Mouse (Mus musculus) midbrain, embryonic 16.5 days (tissue): ENCODE results near the gene Txnl4b. TPM values are rescaled to one million over a fixed set of nuclear protein-coding genes. Genes with fewer than 3 reads are reported as not detected.
A peak's percentile ranks its signal among the peaks of the same experiment; 100 is the strongest.

Experiments used
- ATAC-seq: fragments of 200-750 bp; cut with Nextera tagmentation; 2 replicates; pipeline ENCODE4 v1.8.0; 2017; ENCODE audit warnings: moderate TSS enrichment
- H3K27ac ChIP-seq: fragments of 300-500 bp; sonication (generic); 2 replicates; pipeline ENCODE4 v1.5.1; 2014; ENCODE audit warnings: mild to moderate bottlenecking, low read length, mixed read lengths
- H3K27me3 ChIP-seq: fragments of 300-500 bp; sonication (generic); 2 replicates; pipeline ENCODE4 v1.6.1; 2014; ENCODE audit warnings: low read depth, low read length, mixed read lengths; ENCODE audit not compliant: control insufficient read depth, insufficient read depth
- H3K36me3 ChIP-seq: fragments of 300-500 bp; sonication (generic); 2 replicates; pipeline ENCODE4 v1.6.1; 2014; ENCODE audit warnings: mild to moderate bottlenecking, low read length, moderate library complexity, mixed read lengths; ENCODE audit not compliant: control insufficient read depth, insufficient read depth
- H3K4me1 ChIP-seq: fragments of 300-500 bp; sonication (generic); 2 replicates; pipeline ENCODE4 v1.6.1; 2014; ENCODE audit warnings: mild to moderate bottlenecking, low read length, mixed read lengths; ENCODE audit not compliant: control insufficient read depth, insufficient read depth
- H3K4me2 ChIP-seq: fragments of 300-500 bp; sonication (generic); 2 replicates; pipeline ENCODE4 v1.6.1; 2014; ENCODE audit warnings: mild to moderate bottlenecking, low read length, mixed read lengths
- H3K4me3 ChIP-seq: fragments of 300-500 bp; sonication (generic); 2 replicates; pipeline ENCODE4 v1.5.1; 2014; ENCODE audit warnings: low read depth, mild to moderate bottlenecking, low read length, moderate library complexity, mixed read lengths
- H3K9ac ChIP-seq: fragments of 300-500 bp; sonication (generic); 2 replicates; pipeline ENCODE4 v1.6.1; 2014; ENCODE audit warnings: low read depth, low read length, mixed read lengths
- H3K9me3 ChIP-seq: fragments of 300-500 bp; sonication (generic); replicated peaks from 2 replicates; pipeline ENCODE4 v1.6.1; 2014; ENCODE audit warnings: mild to moderate bottlenecking, low read length, mixed read lengths; ENCODE audit not compliant: control insufficient read depth, poor library complexity, severe bottlenecking
- WGBS: fragments of 180-500 bp; shearing (Covaris S2); extraction: QIAGEN DNeasy Blood & Tissue Kit; methylation state at CpG from one replicate; pipeline ENCODE4 v1.1.7; 2014; 5-methylcytosine and 5-hydroxymethylcytosine counted together
- polyA plus RNA-seq: library from polyadenylated mRNA; unstranded; fragments of >200 nt; fragmentation: Nextera tagmentation; extraction: Ambion mirVana; gene quantifications from 2 replicates; pipeline ENCODE4 v1.2.1, GENCODE M21; 2015

Txnl4b gene
- polyA plus RNA-seq, 1 experiment from 2014 or later = 28.9 TPM

DNA sequence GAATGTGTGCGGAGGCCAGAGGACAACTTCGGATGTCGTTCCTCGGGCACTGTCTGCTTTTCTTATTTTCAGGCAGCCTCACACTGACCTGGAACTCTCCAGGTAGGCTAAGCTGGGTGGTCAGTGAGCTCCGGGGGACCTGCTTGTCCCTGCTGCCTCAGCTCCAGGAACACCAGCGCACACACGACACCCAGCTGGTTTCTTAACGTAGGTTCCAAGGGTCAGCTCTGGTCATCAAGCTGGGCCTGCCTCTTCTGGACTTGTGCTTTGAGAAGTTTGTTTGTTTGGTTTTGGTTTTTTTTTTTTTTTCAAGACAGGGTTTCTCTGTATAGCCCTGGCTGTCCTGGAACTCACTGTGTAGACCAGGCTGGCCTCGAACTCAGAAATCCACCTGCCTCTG lies 25.2 kb downstream of the Txnl4b start:
- Histone ChIP-seq H3K4me1 (no peaks in the 10 kb centered on the region), H3K9ac (no peak overlapping the region), H3K9me3 (no peaks in the 10 kb centered on the region), H3K27ac (no peak overlapping the region), H3K27me3 (no peaks in the 10 kb centered on the region), H3K4me3 (no peak overlapping the region), H3K4me2 (no peak overlapping the region), H3K36me3 (0 out of 2 replicates have a peak, but pooled peaks cover 3% of the 10 kb centered on the region)
- no peak for ATAC-seq
- WGBS = 90% methylated on average over 9 of the region's 9 CpGs

DNA sequence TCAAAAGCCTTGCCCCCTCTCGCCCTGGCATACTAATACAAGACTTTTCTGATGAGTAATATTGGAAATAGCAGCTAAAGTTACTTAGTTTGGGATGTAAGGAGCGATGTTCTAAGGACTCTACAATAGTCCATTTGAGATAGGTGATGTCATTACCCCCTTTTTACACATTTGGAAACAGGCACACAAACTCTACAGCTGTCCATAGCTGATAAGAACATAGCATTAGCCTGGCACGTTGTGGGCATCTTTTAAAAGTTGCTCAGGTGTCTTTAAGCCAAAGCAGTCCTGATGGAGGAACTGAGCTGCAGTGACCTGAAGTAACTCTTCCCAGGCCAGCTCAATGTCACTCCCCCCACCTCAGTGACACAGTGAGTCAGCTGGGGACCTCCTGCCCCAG lies 25.7 kb downstream of the Txnl4b start:
- H3K4me3 ChIP-seq = no peak overlapping the region

DNA sequence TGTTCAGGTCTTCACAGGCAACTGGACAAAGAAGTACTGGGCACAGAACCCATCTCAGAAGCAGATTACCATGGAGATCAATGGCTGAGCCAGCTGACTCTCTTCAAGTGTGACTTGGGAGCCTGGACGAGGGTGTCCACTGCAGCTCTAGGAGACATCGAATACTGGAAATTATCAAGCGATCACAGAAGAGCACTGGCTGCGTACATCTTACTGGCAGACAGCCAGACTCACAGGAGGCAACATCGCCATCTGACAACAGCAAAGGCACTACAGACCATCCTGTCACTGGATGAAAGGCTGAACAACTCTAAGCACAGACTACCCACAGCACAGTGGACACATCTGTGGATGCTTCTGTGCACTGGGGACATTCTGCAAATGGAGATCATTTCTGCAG lies 26.5 kb downstream of the Txnl4b start:
- Histone ChIP-seq H3K9ac (no peak overlapping the region), H3K4me2 (no peak overlapping the region)
- WGBS = 86% methylated on average over 5 of the region's 5 CpGs

More for the DNA sequence above, 25.7 kb downstream of the Txnl4b start:
- no peak for ATAC-seq
- no peak overlapping the region for H3K4me2 ChIP-seq
- 0 out of 2 replicates have a peak, but pooled peaks cover 3% of the 10 kb centered on the region for H3K36me3 ChIP-seq
- H3K27ac ChIP-seq = no peak overlapping the region
- H3K4me1 ChIP-seq = no peaks in the 10 kb centered on the region
- no peaks in the 10 kb centered on the region for H3K27me3 ChIP-seq
- 87% methylated on average over 3 of the region's 3 CpGs for WGBS
- H3K9me3 ChIP-seq = no peaks in the 10 kb centered on the region
- no peak overlapping the region for H3K9ac ChIP-seq

DNA sequence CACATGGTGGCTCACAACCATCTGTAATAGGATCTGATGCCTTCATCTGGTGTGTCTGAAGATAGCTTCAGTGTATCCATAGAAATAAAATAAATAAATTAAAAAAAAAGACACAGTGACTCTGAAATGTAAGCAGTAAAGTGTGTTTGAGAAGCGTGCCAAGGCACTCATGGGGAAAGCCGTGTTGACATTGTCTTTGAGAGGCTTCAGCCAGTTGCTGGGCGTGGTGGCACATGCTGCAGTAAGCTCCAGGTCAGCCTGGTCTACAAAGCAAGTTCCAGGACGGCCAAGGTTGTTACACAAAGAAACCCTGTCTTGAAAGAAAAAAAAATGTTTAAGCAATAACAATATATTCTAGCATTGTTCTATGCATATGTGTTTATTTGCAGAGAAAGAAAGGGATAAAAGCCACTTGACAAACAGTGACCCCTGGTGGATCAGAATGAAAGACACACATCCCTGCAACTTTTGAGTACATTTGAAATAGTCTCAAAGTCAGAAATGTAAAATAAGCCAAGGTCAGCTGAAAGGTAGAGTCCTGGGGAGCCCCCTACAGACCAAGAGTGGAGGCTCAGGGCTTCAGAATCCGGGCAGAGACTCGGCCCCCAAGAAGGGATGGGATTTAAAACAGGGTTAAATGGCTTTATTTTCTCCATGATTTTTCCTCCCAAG lies 27.6 kb downstream of the Txnl4b start:
- H3K27me3 ChIP-seq = no peaks in the 10 kb centered on the region
- no peak overlapping the region for H3K9ac ChIP-seq
- H3K9me3 ChIP-seq = no peaks in the 10 kb centered on the region
- WGBS = 77% methylated on average over 6 of the region's 6 CpGs
- no peak overlapping the region for H3K27ac ChIP-seq
- no peaks in the 10 kb centered on the region for H3K4me1 ChIP-seq
- H3K36me3 ChIP-seq = 0 out of 2 replicates have a peak, but pooled peaks cover 3% of the 10 kb centered on the region
- no peak overlapping the region for H3K4me2 ChIP-seq
- no peak overlapping the region for H3K4me3 ChIP-seq
- no peak for ATAC-seq

More for the DNA sequence above, 26.5 kb downstream of the Txnl4b start:
- no peak for ATAC-seq
- Histone ChIP-seq H3K27ac (no peak overlapping the region), H3K27me3 (no peaks in the 10 kb centered on the region), H3K4me1 (no peaks in the 10 kb centered on the region), H3K9me3 (no peaks in the 10 kb centered on the region), H3K4me3 (no peak overlapping the region), H3K36me3 (0 out of 2 replicates have a peak, but pooled peaks cover 3% of the 10 kb centered on the region)

DNA sequence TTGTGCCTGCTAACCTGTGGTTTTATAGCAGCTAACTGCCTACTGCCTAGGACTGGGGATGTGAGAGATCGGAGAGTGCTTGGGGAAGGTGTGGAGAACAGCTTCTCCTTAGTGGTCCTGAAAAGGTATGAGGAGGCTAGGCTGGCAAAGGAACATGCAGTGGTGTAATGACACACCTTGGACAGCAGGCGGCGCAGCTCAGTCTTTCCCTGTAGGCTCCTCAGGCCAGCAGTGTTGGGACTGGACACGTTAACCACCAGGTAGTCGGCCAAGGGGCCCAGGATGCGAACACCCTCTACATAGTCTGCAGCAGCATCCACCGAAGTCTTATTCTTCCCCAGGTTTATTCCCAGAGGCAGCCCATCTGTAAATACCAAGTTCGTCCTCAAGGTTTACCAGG lies 30.2 kb downstream of the Txnl4b start:
- Histone ChIP-seq H3K9me3 (no peaks in the 10 kb centered on the region), H3K4me3 (no peak overlapping the region), H3K9ac (no peak overlapping the region), H3K27ac (no peak overlapping the region), H3K4me1 (no peaks in the 10 kb centered on the region), H3K4me2 (no peak overlapping the region), H3K36me3 (0 out of 2 replicates have a peak, but pooled peaks cover 3% of the 10 kb centered on the region), H3K27me3 (no peaks in the 10 kb centered on the region)
- ATAC-seq = no peak
- WGBS = 45% methylated on average over 8 of the region's 8 CpGs

DNA sequence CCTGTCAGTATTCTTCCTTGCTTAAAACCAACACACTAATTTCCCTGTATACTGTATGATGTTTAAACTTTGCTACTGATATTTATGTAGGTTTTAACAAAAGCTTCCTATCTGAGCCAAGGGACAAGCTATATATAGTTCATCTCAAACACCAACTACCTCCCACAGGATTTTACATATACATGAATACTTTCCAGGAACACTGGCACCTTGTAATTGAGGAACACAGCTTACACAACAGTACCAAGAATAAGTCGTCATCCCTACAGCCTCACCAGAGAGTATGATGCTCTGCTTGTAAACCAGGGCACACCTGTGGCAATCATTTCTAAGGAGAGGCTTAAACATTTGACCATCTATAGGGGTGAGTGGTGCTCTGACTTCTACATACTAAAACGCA lies 41.0 kb downstream of the Txnl4b start:
- peaks cover 12% of the 10 kb centered on the region for H3K4me1 ChIP-seq
- no peak for ATAC-seq
- 88% methylated on average over 2 of the region's 2 CpGs for WGBS

DNA sequence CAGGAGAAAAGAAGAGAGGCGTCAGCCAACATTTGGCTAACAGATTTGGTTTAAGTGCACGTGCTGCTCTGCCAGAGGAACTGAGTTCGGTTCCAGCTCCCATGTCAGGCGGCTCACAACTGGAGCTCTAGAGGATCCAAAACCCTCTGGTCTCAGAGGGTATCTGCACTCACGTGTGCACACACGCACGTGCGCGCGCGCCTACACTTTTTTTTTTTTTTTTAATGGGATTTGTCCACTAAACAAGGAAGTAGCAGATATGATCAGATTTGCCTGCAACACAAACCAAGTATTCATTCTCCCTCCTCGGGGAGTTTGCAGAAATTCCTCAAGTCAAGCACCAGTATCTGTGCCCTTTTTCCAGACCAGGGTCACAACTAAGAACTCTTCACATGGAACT lies 42.0 kb downstream of the Txnl4b start:
- ATAC-seq = no peak
- peak overlapping the region; percentile 49 for H3K4me3 ChIP-seq
- WGBS = 7% methylated on average over 12 of the region's 12 CpGs
- H3K9me3 ChIP-seq = no peaks in the 10 kb centered on the region
- H3K9ac ChIP-seq = peak overlapping the region; percentile 73
- H3K27me3 ChIP-seq = no peaks in the 10 kb centered on the region
- H3K36me3 ChIP-seq = no peaks in the 10 kb centered on the region
- peak overlapping the region; percentile 84 for H3K4me2 ChIP-seq
- H3K27ac ChIP-seq = peak overlapping the region; percentile 92
- peaks cover 12% of the 10 kb centered on the region for H3K4me1 ChIP-seq

More for the DNA sequence above, 41.0 kb downstream of the Txnl4b start:
- Histone ChIP-seq H3K4me3 (no peak overlapping the region), H3K27me3 (no peaks in the 10 kb centered on the region), H3K9ac (no peak overlapping the region), H3K4me2 (no peak overlapping the region), H3K27ac (no peak overlapping the region), H3K9me3 (no peaks in the 10 kb centered on the region), H3K36me3 (peaks cover 2% of the 10 kb centered on the region)

DNA sequence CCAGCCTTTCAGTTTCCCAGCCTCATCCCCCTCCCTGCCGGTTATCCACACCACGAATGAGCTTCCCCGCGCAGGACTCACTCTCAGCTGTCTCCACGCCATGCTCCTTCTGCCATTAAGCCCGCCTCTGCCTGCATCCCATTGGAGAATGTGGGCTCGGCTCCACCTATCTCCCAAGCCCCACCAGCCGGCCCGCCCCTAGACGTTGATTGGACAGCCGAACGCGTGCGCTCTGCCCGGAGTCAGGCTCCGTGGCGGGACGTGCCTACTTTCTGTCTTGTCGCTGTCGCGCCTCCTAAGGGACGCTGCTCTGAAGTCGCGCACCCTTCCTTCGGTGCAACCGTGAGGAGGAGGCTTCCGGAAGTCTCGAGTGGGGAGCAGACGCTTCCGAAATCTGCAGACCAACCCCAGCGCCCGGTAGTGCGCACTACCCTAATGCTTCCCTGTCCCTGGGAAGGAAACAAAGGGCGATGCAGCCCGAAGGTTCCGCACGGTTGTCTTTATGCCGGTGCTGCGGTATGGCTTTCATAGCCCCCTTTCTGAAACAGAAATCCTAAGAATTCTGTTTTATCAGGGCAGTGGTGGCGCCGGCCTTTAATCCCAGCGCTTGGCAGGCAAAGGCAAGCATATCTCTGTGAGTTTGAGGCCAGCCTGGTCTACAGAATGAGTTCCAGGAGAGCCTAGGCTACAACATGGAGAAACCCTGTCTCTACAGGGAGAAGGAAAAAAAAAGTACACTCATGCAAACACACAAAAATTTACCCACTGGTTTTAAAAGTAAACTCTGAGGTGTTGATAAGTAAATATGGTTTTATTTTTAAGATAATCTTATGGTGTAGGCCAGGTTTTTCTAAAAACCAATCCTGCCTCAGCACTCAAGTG lies 42.8 kb downstream of the Txnl4b start, which contains the start of gene Dhodh:
Dhodh (minus strand) TSS at position 403 of the 882 bp plus-strand sequence.
- under 1% methylated on average over 42 of the region's 42 CpGs for WGBS

DNA sequence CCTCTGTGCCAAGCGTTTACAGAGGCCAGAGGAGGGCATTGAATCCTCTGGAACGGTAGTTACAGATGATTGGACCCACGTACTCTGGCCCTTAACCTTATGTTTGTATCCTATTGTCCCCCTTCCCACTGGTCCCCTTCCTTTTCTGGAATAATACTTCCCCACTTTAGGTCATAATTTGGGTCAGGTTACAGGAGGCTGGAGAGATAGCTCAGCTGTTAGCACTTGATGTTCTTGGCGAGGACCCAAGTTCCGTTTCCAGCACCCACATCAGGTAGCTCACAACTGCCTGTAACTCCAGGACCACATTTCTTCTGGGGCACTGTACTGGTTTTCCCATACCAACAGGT lies 43.4 kb downstream of the Txnl4b start:
- 20% methylated on average over 5 of the region's 5 CpGs for WGBS
- H3K4me1 ChIP-seq = peaks cover 12% of the 10 kb centered on the region
- ATAC-seq = no peak

More for the DNA sequence above, 42.8 kb downstream of the Txnl4b start, which contains the start of gene Dhodh:
- Histone ChIP-seq H3K4me2 (peak within 1 kb of the TSS; percentile 84), H3K36me3 (no peaks in the 10 kb centered on the region), H3K9ac (peak within 1 kb of the TSS; percentile 73), H3K4me1 (peaks cover 12% of the 10 kb centered on the region), H3K9me3 (no peaks in the 10 kb centered on the region), H3K27me3 (no peaks in the 10 kb centered on the region), H3K4me3 (peak within 1 kb of the TSS; percentile 49), H3K27ac (peak within 1 kb of the TSS; percentile 92)
- ATAC-seq = peak; percentile 100

More for the DNA sequence above, 43.4 kb downstream of the Txnl4b start:
- Histone ChIP-seq H3K27me3 (no peaks in the 10 kb centered on the region), H3K27ac (peak overlapping the region; percentile 92), H3K9me3 (no peaks in the 10 kb centered on the region), H3K4me2 (peak overlapping the region; percentile 63), H3K4me3 (peak overlapping the region; percentile 49), H3K9ac (peak overlapping the region; percentile 73; the same call in 1 of the 2 replicates), H3K36me3 (no peaks in the 10 kb centered on the region)
